Mouse (Mus musculus): ENCODE results near the gene Hbq1b.

- no peak for TF ChIP-seq CTCF (IDR thresholded peaks at IDR 0.05; ENCODE audit: extremely low read depth, insufficient read length, insufficient replicate concordance, low read depth, low read length)
- no peak for TF ChIP-seq POLR2A (IDR thresholded peaks at IDR 0.05; ENCODE audit: low read depth, low read length)
Measured at GRCm38 (mm10) chr11:32281416-32282144, 5.2 kb upstream of the Hbq1b start.
